Mouse (Mus musculus): Measurements from ENCODE around the gene Myo16. TPM values are rescaled to one million over a fixed set of nuclear protein-coding genes. Genes with fewer than 3 reads are reported as not detected.
A peak's percentile ranks its signal among the peaks of the same experiment; 100 is the strongest.

Gene Myo16
- polyA plus RNA-seq, 1 experiment = 0.08 TPM

GRCm38 (mm10) chr8:10177131-10177530 lies 23.4 kb downstream of the Myo16 start:
- no peaks in the 10 kb centered on the region for H3K36me3 ChIP-seq (ENCODE audit: control insufficient read depth, insufficient read depth, low read length)
- 61% methylated on average over 4 of the region's 4 CpGs for WGBS
- H3K27ac ChIP-seq (ENCODE audit: insufficient read depth, low read depth, low read length) = no peak overlapping the region
- no peaks in the 10 kb centered on the region for H3K4me1 ChIP-seq (ENCODE audit: control insufficient read depth, insufficient read depth, low read length)
- TF ChIP-seq POLR2A (IDR thresholded peaks at IDR 0.05; ENCODE audit: low read depth, low read length) (no peak), CTCF (conservative IDR thresholded peaks at IDR 0.05; ENCODE audit: insufficient read depth, insufficient read length, low read depth, low read length) (no peak)
- no peak overlapping the region for H3K4me3 ChIP-seq (ENCODE audit: insufficient read depth, low read depth, low read length)
- DNase-seq = no peak
- H3K27me3 ChIP-seq (replicated peaks; ENCODE audit: control insufficient read depth, insufficient read depth, low read length) = no peaks in the 10 kb centered on the region

GRCm38 (mm10) chr8:10178986-10179385 lies 25.3 kb downstream of the Myo16 start:
- DNase-seq = no peak
- Histone ChIP-seq H3K27me3 (replicated peaks; ENCODE audit: control insufficient read depth, insufficient read depth, low read length) (no peaks in the 10 kb centered on the region), H3K36me3 (ENCODE audit: control insufficient read depth, insufficient read depth, low read length) (no peaks in the 10 kb centered on the region), H3K4me1 (ENCODE audit: control insufficient read depth, insufficient read depth, low read length) (no peaks in the 10 kb centered on the region), H3K4me3 (ENCODE audit: insufficient read depth, low read depth, low read length) (no peak overlapping the region), H3K27ac (ENCODE audit: insufficient read depth, low read depth, low read length) (no peak overlapping the region)
- TF ChIP-seq POLR2A (IDR thresholded peaks at IDR 0.05; ENCODE audit: low read depth, low read length) = no peak

- Histone ChIP-seq H3K27ac (ENCODE audit: insufficient read depth, low read depth, low read length) (no peak overlapping the region), H3K4me1 (ENCODE audit: control insufficient read depth, insufficient read depth, low read length) (no peaks in the 10 kb centered on the region), H3K4me3 (ENCODE audit: insufficient read depth, low read depth, low read length) (no peak overlapping the region), H3K27me3 (replicated peaks; ENCODE audit: control insufficient read depth, insufficient read depth, low read length) (no peaks in the 10 kb centered on the region), H3K36me3 (ENCODE audit: control insufficient read depth, insufficient read depth, low read length) (no peaks in the 10 kb centered on the region)
- WGBS = 63% methylated on average over 6 of the region's 6 CpGs
- no peak for DNase-seq
- no peak for TF ChIP-seq CTCF (conservative IDR thresholded peaks at IDR 0.05; ENCODE audit: insufficient read depth, insufficient read length, low read depth, low read length)
- no peak for TF ChIP-seq POLR2A (IDR thresholded peaks at IDR 0.05; ENCODE audit: low read depth, low read length)
These were observed 36.9 kb downstream of the Myo16 start for GRCm38 (mm10) chr8:10190607-10191006.

GRCm38 (mm10) chr8:10198164-10198563 lies 44.5 kb downstream of the Myo16 start:
- Histone ChIP-seq H3K27me3 (replicated peaks; ENCODE audit: control insufficient read depth, insufficient read depth, low read length) (no peaks in the 10 kb centered on the region), H3K27ac (ENCODE audit: insufficient read depth, low read depth, low read length) (no peak overlapping the region), H3K36me3 (ENCODE audit: control insufficient read depth, insufficient read depth, low read length) (no peaks in the 10 kb centered on the region), H3K4me3 (ENCODE audit: insufficient read depth, low read depth, low read length) (no peak overlapping the region), H3K4me1 (ENCODE audit: control insufficient read depth, insufficient read depth, low read length) (no peaks in the 10 kb centered on the region)
- no peak for DNase-seq
- 73% methylated on average over 7 of the region's 7 CpGs for WGBS
- no peak for TF ChIP-seq CTCF (conservative IDR thresholded peaks at IDR 0.05; ENCODE audit: insufficient read depth, insufficient read length, low read depth, low read length)
- no peak for TF ChIP-seq POLR2A (IDR thresholded peaks at IDR 0.05; ENCODE audit: low read depth, low read length)

- DNase-seq = no peak
- no peaks in the 10 kb centered on the region for H3K36me3 ChIP-seq (ENCODE audit: control insufficient read depth, insufficient read depth, low read length)
- H3K27me3 ChIP-seq (replicated peaks; ENCODE audit: control insufficient read depth, insufficient read depth, low read length) = no peaks in the 10 kb centered on the region
- 74% methylated on average over 5 of the region's 5 CpGs for WGBS
- H3K27ac ChIP-seq (ENCODE audit: insufficient read depth, low read depth, low read length) = no peak overlapping the region
- no peak overlapping the region for H3K4me3 ChIP-seq (ENCODE audit: insufficient read depth, low read depth, low read length)
- TF ChIP-seq POLR2A (IDR thresholded peaks at IDR 0.05; ENCODE audit: low read depth, low read length) = no peak
- TF ChIP-seq CTCF (conservative IDR thresholded peaks at IDR 0.05; ENCODE audit: insufficient read depth, insufficient read length, low read depth, low read length) = no peak
- H3K4me1 ChIP-seq (ENCODE audit: control insufficient read depth, insufficient read depth, low read length) = no peaks in the 10 kb centered on the region
These were observed 45.6 kb downstream of the Myo16 start for GRCm38 (mm10) chr8:10199301-10199700.

GRCm38 (mm10) chr8:10200042-10200441 lies 46.3 kb downstream of the Myo16 start:
- peak; percentile 24 for DNase-seq
- WGBS = 64% methylated on average over 8 of the region's 8 CpGs
- Histone ChIP-seq H3K36me3 (ENCODE audit: control insufficient read depth, insufficient read depth, low read length) (no peaks in the 10 kb centered on the region), H3K27ac (ENCODE audit: insufficient read depth, low read depth, low read length) (no peak overlapping the region), H3K4me1 (ENCODE audit: control insufficient read depth, insufficient read depth, low read length) (no peaks in the 10 kb centered on the region), H3K4me3 (ENCODE audit: insufficient read depth, low read depth, low read length) (no peak overlapping the region), H3K27me3 (replicated peaks; ENCODE audit: control insufficient read depth, insufficient read depth, low read length) (no peaks in the 10 kb centered on the region)
- no peak for TF ChIP-seq CTCF (conservative IDR thresholded peaks at IDR 0.05; ENCODE audit: insufficient read depth, insufficient read length, low read depth, low read length)
- TF ChIP-seq POLR2A (IDR thresholded peaks at IDR 0.05; ENCODE audit: low read depth, low read length) = no peak

- H3K36me3 ChIP-seq (ENCODE audit: control insufficient read depth, insufficient read depth, low read length) = no peaks in the 10 kb centered on the region
- WGBS = 80% methylated on average over 3 of the region's 3 CpGs
- DNase-seq = no peak
- no peak for TF ChIP-seq POLR2A (IDR thresholded peaks at IDR 0.05; ENCODE audit: low read depth, low read length)
- TF ChIP-seq CTCF (conservative IDR thresholded peaks at IDR 0.05; ENCODE audit: insufficient read depth, insufficient read length, low read depth, low read length) = no peak
- no peaks in the 10 kb centered on the region for H3K4me1 ChIP-seq (ENCODE audit: control insufficient read depth, insufficient read depth, low read length)
- no peak overlapping the region for H3K4me3 ChIP-seq (ENCODE audit: insufficient read depth, low read depth, low read length)
- no peak overlapping the region for H3K27ac ChIP-seq (ENCODE audit: insufficient read depth, low read depth, low read length)
- no peaks in the 10 kb centered on the region for H3K27me3 ChIP-seq (replicated peaks; ENCODE audit: control insufficient read depth, insufficient read depth, low read length)
These were observed 61.3 kb downstream of the Myo16 start for GRCm38 (mm10) chr8:10215023-10215422.

GRCm38 (mm10) chr8:10219761-10220276 lies 66.1 kb downstream of the Myo16 start:
- H3K36me3 ChIP-seq (ENCODE audit: control insufficient read depth, insufficient read depth, low read length) = no peaks in the 10 kb centered on the region
- TF ChIP-seq CTCF (conservative IDR thresholded peaks at IDR 0.05; ENCODE audit: insufficient read depth, insufficient read length, low read depth, low read length) (no peak), POLR2A (IDR thresholded peaks at IDR 0.05; ENCODE audit: low read depth, low read length) (no peak)
- H3K4me3 ChIP-seq (ENCODE audit: insufficient read depth, low read depth, low read length) = no peak overlapping the region
- 74% methylated on average over 5 of the region's 5 CpGs for WGBS
- H3K27ac ChIP-seq (ENCODE audit: insufficient read depth, low read depth, low read length) = no peak overlapping the region
- H3K27me3 ChIP-seq (replicated peaks; ENCODE audit: control insufficient read depth, insufficient read depth, low read length) = no peaks in the 10 kb centered on the region
- no peaks in the 10 kb centered on the region for H3K4me1 ChIP-seq (ENCODE audit: control insufficient read depth, insufficient read depth, low read length)
- no peak for DNase-seq

Measured in kidney, adult 2 months (tissue).